Mouse (Mus musculus) layer of hippocampus, postnatal 10 days (tissue): Measurements from ENCODE around the gene Ccdc113. TPM values are rescaled to one million over a fixed set of nuclear protein-coding genes. Genes with fewer than 3 reads are reported as not detected.

Experiments
- DNase-seq, 2 experiments: peaks; one replicate each; pipeline ENCODE4 v3.0.0; 2021; ENCODE audit warnings: low spot score in 2 of 2
- total RNA-seq, 2 experiments: library from RNA; stranded (reverse); gene quantifications; 2 replicates each; pipeline ENCODE4 v1.2.3; 2021

The Ccdc113 gene
- total RNA-seq, 2 experiments from 2014 or later = 1.1 to 2.4 TPM

GRCm38 (mm10) chr8:95539487-95539886, 5.6 kb downstream of the Ccdc113 start:
- no peak for DNase-seq

- no peak for DNase-seq
Observed at GRCm38 (mm10) chr8:95542191-95542590, 8.3 kb downstream of the Ccdc113 start.

DNA sequence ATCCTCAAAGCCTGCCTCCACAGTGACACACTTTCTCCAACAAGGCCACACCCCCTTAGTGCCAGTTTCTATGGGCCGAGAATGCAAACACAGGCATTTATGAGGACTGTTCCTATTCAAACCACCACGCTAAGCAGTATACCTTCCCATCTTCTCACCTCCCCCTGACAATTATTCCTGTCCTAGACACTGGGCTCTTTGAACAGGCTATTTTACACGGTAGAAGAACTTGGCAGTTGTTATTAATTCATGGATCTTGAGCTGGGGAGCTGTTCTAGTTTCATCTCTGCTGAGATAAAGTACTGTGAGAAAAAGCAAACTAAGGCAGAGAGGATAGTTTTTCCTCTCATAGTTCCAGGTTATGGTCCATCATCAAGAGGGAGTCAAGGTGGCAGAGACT, 9.2 kb downstream of the Ccdc113 start:
- DNase-seq = no peak

DNA sequence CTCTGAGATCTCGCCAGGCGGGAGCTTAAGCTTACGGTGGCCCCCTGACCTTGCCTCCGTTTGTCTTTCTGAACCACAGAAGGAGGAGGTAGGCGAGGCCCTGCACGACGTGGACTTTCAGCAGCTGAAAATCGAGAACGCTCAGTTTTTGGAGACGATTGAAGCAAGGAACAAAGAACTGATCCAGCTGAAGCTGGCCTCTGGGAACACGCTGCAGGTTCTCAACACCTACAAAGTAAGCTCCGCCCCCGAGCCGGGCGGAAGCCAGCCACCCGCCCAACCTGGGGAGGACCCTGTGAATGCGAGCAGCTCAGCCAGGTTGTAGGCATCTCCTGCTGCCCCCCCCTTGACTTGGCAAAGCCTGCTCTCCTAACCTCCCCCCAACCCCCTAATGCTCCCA, 11.9 kb downstream of the Ccdc113 start:
- DNase-seq = no peak

GRCm38 (mm10) chr8:95546986-95547385, 13.1 kb downstream of the Ccdc113 start:
- no peak for DNase-seq

GRCm38 (mm10) chr8:95547931-95548330, 14.0 kb downstream of the Ccdc113 start:
- no peak for DNase-seq

- peak; percentile 26 to 35 for DNase-seq
Observed at GRCm38 (mm10) chr8:95549871-95550829, 16.3 kb downstream of the Ccdc113 start.

- no peak for DNase-seq
Observed at GRCm38 (mm10) chr8:95551577-95551976, 17.7 kb downstream of the Ccdc113 start.

DNA sequence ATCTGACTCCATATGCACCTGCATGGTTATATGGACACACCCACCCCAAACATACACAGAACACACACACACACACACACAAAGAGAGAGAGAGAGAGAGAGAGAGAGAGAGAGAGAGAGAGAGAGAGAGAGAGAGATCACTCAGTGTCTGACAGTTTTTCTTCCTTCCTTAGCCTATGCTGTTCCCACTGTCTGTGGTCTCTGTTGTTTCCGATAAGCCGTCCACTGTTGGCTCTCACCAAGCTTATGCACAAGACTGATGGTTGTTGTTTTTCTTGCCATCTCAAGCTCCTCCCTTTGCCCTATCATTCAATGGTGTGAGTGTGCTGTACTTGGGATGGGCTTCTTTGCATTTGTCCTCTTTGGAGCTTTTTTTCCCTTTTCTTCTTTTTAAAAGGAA, 22.1 kb downstream of the Ccdc113 start:
- DNase-seq = no peak

DNA sequence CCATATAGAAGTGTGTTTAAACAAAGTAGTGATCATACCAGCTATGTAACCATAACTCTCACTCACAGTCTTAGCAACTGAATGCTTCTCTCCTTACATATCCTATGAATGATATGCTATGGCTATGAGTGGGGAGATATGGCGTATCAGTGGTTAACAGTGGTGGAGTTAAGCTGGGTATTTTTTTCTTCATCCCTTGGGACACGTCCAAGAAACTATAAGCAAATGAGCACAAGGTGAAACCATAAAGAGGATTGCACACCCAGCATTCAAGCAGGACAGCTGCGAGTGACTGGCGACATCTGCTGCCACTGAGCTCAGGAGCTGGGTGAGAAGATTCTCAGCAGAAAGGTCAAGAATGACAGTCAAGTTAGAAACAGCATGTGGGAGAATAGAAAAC, 32.3 kb downstream of the Ccdc113 start:
- DNase-seq = no peak

- DNase-seq = no peak
Observed at GRCm38 (mm10) chr8:95566809-95567208, 32.9 kb downstream of the Ccdc113 start.

DNA sequence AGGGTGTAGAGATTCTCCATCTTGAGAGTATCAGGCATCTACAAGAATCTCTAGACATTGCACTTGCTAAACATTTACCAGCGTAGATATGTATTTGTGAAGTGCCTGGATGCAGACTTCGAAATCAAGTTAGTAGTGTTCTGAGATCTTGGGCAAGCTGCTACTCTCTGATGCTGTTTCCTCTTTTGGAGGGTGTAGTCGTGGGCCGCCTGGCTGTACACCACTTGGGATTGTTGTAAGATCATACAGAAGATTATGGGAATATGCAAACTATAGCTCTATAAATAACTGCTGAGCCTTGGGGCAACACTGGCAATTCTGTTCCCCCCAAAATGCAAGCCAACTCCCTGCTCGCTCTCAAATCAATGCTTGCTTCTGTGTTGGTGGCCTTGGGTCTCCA, 39.3 kb downstream of the Ccdc113 start:
- no peak for DNase-seq

DNA sequence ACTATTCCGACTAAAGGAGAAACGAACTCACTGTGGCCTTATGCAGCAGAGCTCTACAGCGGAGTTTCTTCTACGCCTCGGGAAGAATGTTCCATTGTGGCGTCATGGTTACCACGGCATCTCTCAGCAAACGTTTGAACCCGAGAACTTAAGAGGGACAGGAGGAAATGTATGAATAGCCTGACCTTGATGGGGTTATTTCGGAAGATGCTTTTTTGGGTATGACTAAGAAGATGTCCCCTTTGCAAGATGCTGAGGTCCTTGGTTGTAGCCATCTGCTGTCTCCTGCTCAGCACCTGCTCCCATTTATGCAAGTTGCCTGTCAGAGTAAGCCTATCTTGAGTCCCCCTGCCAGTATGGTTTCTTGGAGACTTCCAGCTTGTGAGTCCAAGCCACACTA, 42.4 kb downstream of the Ccdc113 start, which contains the start of gene Prss54:
TSS of gene Prss54 (minus strand) at position 101 of the 400 bp plus-strand sequence.
- no peak for DNase-seq

GRCm38 (mm10) chr8:95587339-95587738, 53.5 kb downstream of the Ccdc113 start:
- no peak for DNase-seq

DNA sequence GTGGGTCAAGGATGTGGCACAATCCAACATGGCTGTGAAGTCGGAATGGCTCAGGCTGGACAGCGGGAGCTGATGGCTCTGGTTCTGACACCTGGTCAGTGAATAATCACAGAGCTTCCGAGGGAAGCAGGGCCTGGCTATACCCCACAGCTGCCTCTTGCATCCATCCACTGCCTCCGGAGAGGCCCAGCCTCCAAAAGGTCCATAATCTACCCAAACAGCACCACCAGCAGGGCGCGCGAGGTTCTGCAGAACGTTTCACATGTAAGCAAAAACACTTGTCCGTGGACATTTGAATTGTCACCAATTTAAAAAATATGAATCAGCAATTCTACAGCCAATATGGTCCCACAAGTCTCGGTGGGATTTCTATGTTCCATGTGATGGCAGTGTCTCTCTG, 55.4 kb downstream of the Ccdc113 start:
- DNase-seq = no peak

- DNase-seq = no peak
Observed at GRCm38 (mm10) chr8:95590539-95590938, 56.7 kb downstream of the Ccdc113 start.

GRCm38 (mm10) chr8:95592131-95592780, 58.4 kb downstream of the Ccdc113 start:
- DNase-seq = no peak

DNA sequence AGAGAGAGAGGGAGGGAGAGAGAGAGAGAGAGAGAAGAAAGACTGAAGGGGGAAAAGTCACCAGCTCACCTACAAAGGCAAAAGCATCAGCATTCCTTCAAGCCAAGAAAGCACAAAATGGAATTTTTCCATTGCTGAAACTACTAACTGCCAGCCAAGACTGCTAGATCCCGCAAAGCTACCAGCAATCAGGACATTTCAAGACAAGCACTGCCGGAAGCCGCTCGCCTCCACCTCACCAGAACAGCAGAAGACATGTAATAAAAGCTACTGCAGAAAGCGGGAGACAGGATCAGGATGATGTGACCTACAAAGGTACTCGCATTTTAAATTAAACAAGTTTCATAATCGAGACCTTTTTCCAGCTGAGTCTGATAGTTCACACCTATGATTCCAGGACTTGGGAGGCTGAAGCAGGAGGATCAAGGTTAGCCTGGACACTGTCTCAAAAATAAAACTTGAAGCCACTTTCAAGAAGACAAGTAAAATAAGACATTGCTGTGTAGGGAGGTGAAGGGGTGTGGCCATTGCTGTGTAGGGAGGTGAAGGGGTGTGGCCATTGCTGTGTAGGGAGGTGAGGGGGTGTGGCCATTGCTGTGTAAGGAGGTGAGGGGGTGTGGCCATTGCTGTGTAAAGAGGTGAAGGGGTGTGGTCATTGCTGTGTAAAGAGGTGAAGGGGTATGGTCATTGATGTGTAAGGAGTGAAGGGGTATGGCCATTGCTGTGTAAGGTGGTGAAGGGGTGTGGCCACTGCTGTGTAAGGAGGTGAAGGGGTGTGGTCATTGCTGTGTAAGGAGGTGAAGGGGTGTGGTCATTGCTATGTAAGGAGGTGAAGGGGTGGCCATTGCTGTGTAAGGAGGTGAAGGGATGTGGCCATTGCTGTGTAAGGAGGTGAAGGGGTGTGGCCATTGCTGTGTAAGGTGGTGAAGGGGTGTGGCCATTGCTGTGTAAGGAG, 59.8 kb downstream of the Ccdc113 start:
- no peak for DNase-seq

DNA sequence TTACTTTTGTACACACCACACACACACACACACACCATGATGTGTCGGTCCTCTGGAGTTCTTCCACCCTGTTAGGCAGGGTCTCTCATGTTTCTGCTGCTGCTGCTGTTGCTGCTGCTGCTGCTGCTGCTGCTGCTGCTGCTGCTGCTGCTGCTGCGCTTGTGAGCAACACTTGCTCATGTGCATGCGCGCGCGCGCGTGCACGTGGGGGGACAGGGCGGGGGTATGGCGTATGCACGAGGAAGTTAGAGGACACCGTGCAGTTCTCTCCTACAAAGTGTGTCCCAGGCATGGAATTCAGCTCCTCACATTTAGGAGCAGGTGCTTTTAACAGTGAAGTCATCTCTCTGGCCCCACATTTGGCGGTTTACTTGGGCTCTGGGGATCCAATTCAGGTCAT, 61.2 kb downstream of the Ccdc113 start:
- DNase-seq = no peak

GRCm38 (mm10) chr8:95596841-95597241, 63.0 kb downstream of the Ccdc113 start:
- DNase-seq = no peak

GRCm38 (mm10) chr8:95599861-95600260, 66.0 kb downstream of the Ccdc113 start:
- peak; percentile 90 to 91 for DNase-seq
